Mouse (Mus musculus) brain, embryonic 14.5 days (tissue): Measurements from ENCODE around the gene Parg. TPM values are rescaled to one million over a fixed set of nuclear protein-coding genes. Genes with fewer than 3 reads are reported as not detected.

Experiments
- DNase-seq: peaks from one replicate; pipeline ENCODE4 v3.0.0-alpha.2; 2011; ENCODE audit warnings: low read depth
- CTCF ChIP-seq: fragments of 200-500 bp; IDR thresholded peaks from 2 replicates; pipeline ENCODE4 v1.5.1; 2012; ENCODE audit warnings: inconsistent platforms, mild to moderate bottlenecking, moderate library complexity, borderline replicate concordance; ENCODE audit not compliant: insufficient read depth, insufficient read length; ENCODE audit errors: extremely low read depth
- POLR2A ChIP-seq: fragments of 200-500 bp; IDR thresholded peaks from 2 replicates; pipeline ENCODE4 v1.6.1; 2012; ENCODE audit warnings: mild to moderate bottlenecking, inconsistent platforms, borderline replicate concordance; ENCODE audit not compliant: poor library complexity, insufficient read depth, insufficient read length, severe bottlenecking; ENCODE audit errors: extremely low read depth
- polyA plus RNA-seq: library from polyadenylated mRNA; depleted of rRNA; stranded (reverse); fragments of >200 nt; gene quantifications from 2 replicates; pipeline ENCODE4 v1.2.3, GENCODE M21; 2012

Parg gene
- polyA plus RNA-seq, 1 experiment: 22.0 TPM

GRCm38 (mm10) chr14:32201354-32201753 is 395 bp upstream of the Parg start:
- DNase-seq: peak; percentile 27
- TF ChIP-seq CTCF (no peak), POLR2A (no peak)

DNA sequence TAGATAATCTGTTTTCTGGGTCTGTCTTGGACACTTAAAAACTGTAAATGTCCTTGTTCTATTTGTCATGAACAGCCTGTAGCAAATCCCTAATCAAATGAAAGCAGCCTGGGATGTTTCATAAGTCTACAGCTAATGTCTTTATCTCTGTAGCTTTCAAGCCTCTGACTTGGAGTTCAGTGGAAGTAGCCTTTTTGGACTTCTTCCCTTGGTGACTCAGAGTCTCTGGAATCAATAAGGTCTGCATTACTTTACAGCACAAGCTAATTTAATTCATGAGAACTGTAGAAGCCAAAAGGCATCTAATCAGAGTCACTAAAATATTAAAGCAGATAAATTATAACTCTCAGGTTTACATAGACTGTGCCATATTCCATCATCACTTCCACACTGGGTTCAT is 24.9 kb downstream of the Parg start:
- no peak for DNase-seq
- TF ChIP-seq CTCF (no peak), POLR2A (no peak)

- TF ChIP-seq CTCF (no peak), POLR2A (no peak)
- peak; percentile 79 for DNase-seq
Observed at GRCm38 (mm10) chr14:32228996-32229395, 27.2 kb downstream of the Parg start.

DNA sequence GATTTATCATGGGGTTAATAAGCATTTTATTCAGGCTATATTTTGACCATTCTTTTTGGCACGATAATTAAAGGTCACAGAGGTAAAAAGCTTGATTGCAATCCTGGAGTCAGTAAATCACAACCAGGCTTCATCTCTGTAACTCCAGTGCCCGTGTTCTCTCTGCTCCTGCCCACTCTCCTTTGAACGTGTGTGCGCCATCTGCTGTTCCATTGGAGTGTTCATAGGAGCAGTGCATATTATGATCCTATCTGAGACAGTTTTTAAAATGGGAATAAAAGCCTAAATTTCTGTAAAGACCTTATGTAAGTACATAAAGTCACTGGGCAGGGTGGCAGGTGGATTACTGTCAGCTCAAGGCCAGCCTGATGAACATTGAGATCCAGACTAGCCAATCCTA is 40.7 kb downstream of the Parg start:
- TF ChIP-seq CTCF (peak; percentile 16; the same call in 1 of the 2 replicates), POLR2A (no peak)
- no peak for DNase-seq

GRCm38 (mm10) chr14:32246019-32246418 is 44.3 kb downstream of the Parg start:
- no peak for TF ChIP-seq CTCF
- TF ChIP-seq POLR2A: no peak
- DNase-seq: peak; percentile 12

DNA sequence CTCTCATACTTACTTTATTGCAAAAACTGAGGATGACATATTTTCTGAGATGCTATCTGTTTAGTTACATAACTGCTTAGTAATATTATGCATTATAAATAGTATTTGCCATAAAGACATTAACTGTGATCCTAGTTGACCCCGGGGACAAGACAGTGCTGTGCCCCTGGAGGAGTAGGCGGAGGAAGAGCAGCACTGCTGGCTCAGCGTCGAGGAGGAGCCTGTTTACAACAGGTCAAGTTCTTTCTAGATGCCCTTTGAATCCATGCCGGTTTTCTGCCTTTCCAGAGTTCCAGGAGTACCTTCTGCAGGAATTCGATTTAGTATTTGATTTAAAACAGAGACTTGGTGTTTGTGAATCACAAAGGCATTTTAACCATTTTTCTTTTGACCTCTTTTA is 47.9 kb downstream of the Parg start:
- TF ChIP-seq POLR2A (no peak), CTCF (no peak)
- DNase-seq: no peak

DNA sequence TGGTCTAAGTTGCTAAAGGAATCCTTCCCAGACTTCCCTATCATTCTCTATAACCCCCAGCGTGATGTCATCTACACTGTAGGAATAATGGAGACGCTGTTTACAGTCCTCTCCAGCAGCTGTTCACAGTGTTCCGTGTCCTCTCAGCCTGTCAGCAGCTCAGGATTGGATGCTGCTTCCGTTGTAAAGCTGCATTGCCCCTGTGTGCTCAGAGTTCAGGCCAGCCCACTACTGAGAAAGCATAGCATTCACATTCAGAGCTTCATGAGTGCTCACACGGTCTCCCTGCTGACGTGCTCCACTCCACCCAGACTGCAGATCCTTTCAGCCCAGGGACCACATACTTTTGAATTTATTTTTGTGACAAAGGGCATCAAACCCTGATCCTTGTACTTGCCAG is 59.1 kb downstream of the Parg start:
- TF ChIP-seq CTCF: no peak
- TF ChIP-seq POLR2A: no peak
- DNase-seq: no peak

GRCm38 (mm10) chr14:32261741-32262140 is 60.0 kb downstream of the Parg start:
- no peak for DNase-seq
- TF ChIP-seq POLR2A (no peak), CTCF (no peak)

DNA sequence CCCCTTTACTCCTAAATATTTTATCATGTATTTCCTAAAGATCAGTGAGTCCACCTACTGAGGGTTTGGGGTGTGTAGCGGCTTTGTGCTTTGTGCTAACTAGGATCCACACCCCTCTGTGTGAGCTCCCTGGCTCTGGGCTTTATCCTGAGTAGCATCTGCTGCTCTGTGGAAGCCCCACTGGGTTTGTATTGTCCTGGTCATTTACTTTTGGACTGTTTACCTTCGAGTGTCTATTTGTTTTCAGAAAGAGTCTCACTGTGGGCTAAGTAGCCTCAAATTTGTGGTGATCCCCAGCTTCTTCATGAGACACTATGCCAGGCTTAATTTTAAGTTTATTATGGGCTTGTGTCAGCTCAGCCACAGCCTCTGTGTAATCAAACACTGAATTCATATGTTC is 67.2 kb downstream of the Parg start:
- DNase-seq: no peak
- TF ChIP-seq POLR2A (no peak), CTCF (no peak)

GRCm38 (mm10) chr14:32269589-32269988 is 67.8 kb downstream of the Parg start:
- TF ChIP-seq CTCF (peak; percentile 35; the same call in 1 of the 2 replicates), POLR2A (no peak)
- DNase-seq: peak; percentile 14

DNA sequence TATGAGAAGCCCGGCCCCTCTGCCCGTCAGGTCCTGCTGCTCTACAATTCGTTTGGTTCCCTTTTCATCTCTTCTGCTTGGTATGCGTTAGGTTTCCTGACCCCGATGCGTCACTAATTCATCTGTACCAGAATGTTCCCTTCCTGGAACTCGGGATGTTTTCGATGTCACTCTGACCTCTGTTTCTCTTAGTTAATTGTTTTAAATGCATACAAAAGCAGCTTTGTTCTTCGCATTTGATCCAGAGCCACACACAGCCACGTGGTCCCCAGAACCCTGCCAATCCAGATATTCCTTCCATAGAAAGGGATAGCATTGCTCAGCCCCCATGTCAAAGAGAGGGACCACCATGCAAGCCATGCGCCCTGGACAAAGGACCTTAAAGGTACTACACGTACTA is 99.9 kb downstream of the Parg start:
- peak; percentile 20 for DNase-seq
- TF ChIP-seq POLR2A (no peak), CTCF (no peak)

GRCm38 (mm10) chr14:32302423-32302822 is 100.7 kb downstream of the Parg start:
- no peak for DNase-seq
- no peak for TF ChIP-seq POLR2A
- no peak for TF ChIP-seq CTCF

GRCm38 (mm10) chr14:32304921-32305320 is 103.2 kb downstream of the Parg start:
- TF ChIP-seq POLR2A: no peak
- no peak for TF ChIP-seq CTCF
- no peak for DNase-seq

DNA sequence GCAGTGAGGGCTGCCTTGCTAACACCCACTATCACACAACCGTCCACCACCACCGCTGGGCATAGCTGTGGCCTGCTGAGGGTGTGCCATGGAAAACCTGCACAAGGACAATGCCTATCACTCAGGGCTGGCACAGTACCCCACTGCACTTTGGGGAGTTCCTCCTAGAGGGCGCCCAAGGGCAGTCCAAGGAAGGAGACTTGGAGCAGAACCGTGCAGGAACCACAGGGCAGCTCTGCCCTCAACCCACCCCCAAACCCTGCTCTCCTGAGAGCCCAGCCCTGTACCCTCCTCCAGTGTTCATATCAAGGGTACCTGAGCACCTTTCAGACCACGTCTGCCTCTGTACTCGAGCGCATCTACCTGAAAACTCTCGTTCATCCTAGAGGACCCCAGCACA is 108.1 kb downstream of the Parg start:
- TF ChIP-seq CTCF: peak; percentile 69
- no peak for TF ChIP-seq POLR2A
- DNase-seq: peak; percentile 42
